Mouse (Mus musculus): Measurements from ENCODE around the gene Bid. TPM values are rescaled to one million over a fixed set of nuclear protein-coding genes. Genes with fewer than 3 reads are reported as not detected.

The Bid gene
- 26.8 and 29.6 TPM in 2 replicates for polyA plus RNA-seq (2015; fragmentation: Nextera tagmentation; extraction: Ambion mirVana)

GRCm38 (mm10) chr6:120916074-120916971 is at the start of gene Bid:
Bid (minus strand) TSS chr6:120916853.
- WGBS: under 1% methylated on average over 62 of the region's 67 CpGs
- Histone ChIP-seq H3K27me3 (replicated peaks; ENCODE audit: control insufficient read depth, insufficient read depth, low read length) (no peaks in the 10 kb centered on the region), H3K4me2 (ENCODE audit: low read length) (peak within 1 kb of the TSS; percentile 79), H3K9ac (replicated peaks; ENCODE audit: low read depth, low read length) (peak within 1 kb of the TSS; percentile 70), H3K4me1 (replicated peaks; ENCODE audit: control insufficient read depth, insufficient read depth, low read length) (peaks cover 13% of the 10 kb centered on the region), H3K36me3 (ENCODE audit: control insufficient read depth, insufficient read depth) (no peaks in the 10 kb centered on the region), H3K4me3 (replicated peaks; ENCODE audit: low read length) (peak within 1 kb of the TSS; percentile 71), H3K27ac (ENCODE audit: low read length) (peak within 1 kb of the TSS; percentile 48; the same call in 1 of the 2 replicates), H3K9me3 (ENCODE audit: control insufficient read depth, low read length) (no peaks in the 10 kb centered on the region)
- ATAC-seq: peak; percentile 87

GRCm38 (mm10) chr6:120965814-120966213 is 49.2 kb upstream of the Bid start:
- H3K4me2 ChIP-seq (ENCODE audit: low read length): no peak overlapping the region
- H3K4me3 ChIP-seq (replicated peaks; ENCODE audit: low read length): no peak overlapping the region
- no peaks in the 10 kb centered on the region for H3K4me1 ChIP-seq (replicated peaks; ENCODE audit: control insufficient read depth, insufficient read depth, low read length)
- H3K9ac ChIP-seq (replicated peaks; ENCODE audit: low read depth, low read length): no peak overlapping the region
- peaks cover 7% of the 10 kb centered on the region; the same call in 1 of the 2 replicates for H3K36me3 ChIP-seq (ENCODE audit: control insufficient read depth, insufficient read depth)
- no peak overlapping the region for H3K27ac ChIP-seq (ENCODE audit: low read length)
- H3K27me3 ChIP-seq (replicated peaks; ENCODE audit: control insufficient read depth, insufficient read depth, low read length): no peaks in the 10 kb centered on the region
- no peaks in the 10 kb centered on the region for H3K9me3 ChIP-seq (ENCODE audit: control insufficient read depth, low read length)
- WGBS: 83% methylated on average over 13 of the region's 13 CpGs
- no peak for ATAC-seq

- Histone ChIP-seq H3K27ac (ENCODE audit: low read length) (no peak overlapping the region), H3K4me1 (replicated peaks; ENCODE audit: control insufficient read depth, insufficient read depth, low read length) (no peaks in the 10 kb centered on the region), H3K4me3 (replicated peaks; ENCODE audit: low read length) (no peak overlapping the region), H3K27me3 (replicated peaks; ENCODE audit: control insufficient read depth, insufficient read depth, low read length) (no peaks in the 10 kb centered on the region), H3K9ac (replicated peaks; ENCODE audit: low read depth, low read length) (no peak overlapping the region), H3K4me2 (ENCODE audit: low read length) (no peak overlapping the region), H3K9me3 (ENCODE audit: control insufficient read depth, low read length) (no peaks in the 10 kb centered on the region), H3K36me3 (ENCODE audit: control insufficient read depth, insufficient read depth) (peaks cover 7% of the 10 kb centered on the region; the same call in 1 of the 2 replicates)
- no peak for ATAC-seq
- 87% methylated on average over 3 of the region's 3 CpGs for WGBS
These were observed 47.5 kb upstream of the Bid start for GRCm38 (mm10) chr6:120964179-120964578.

GRCm38 (mm10) chr6:120960338-120961030 is 43.8 kb upstream of the Bid start:
- no peak overlapping the region for H3K4me2 ChIP-seq (ENCODE audit: low read length)
- no peaks in the 10 kb centered on the region for H3K4me1 ChIP-seq (replicated peaks; ENCODE audit: control insufficient read depth, insufficient read depth, low read length)
- WGBS: 92% methylated on average over 9 of the region's 9 CpGs
- H3K27ac ChIP-seq (ENCODE audit: low read length): no peak overlapping the region
- H3K9me3 ChIP-seq (ENCODE audit: control insufficient read depth, low read length): no peaks in the 10 kb centered on the region
- peaks cover 19% of the 10 kb centered on the region for H3K36me3 ChIP-seq (ENCODE audit: control insufficient read depth, insufficient read depth)
- no peak overlapping the region for H3K4me3 ChIP-seq (replicated peaks; ENCODE audit: low read length)
- no peak overlapping the region for H3K9ac ChIP-seq (replicated peaks; ENCODE audit: low read depth, low read length)
- ATAC-seq: no peak
- H3K27me3 ChIP-seq (replicated peaks; ENCODE audit: control insufficient read depth, insufficient read depth, low read length): no peaks in the 10 kb centered on the region

GRCm38 (mm10) chr6:120957331-120957730 is 40.7 kb upstream of the Bid start:
- H3K4me3 ChIP-seq (replicated peaks; ENCODE audit: low read length): no peak overlapping the region
- H3K27me3 ChIP-seq (replicated peaks; ENCODE audit: control insufficient read depth, insufficient read depth, low read length): no peaks in the 10 kb centered on the region
- no peak overlapping the region for H3K27ac ChIP-seq (ENCODE audit: low read length)
- H3K36me3 ChIP-seq (ENCODE audit: control insufficient read depth, insufficient read depth): peaks cover 19% of the 10 kb centered on the region
- ATAC-seq: no peak
- no peaks in the 10 kb centered on the region for H3K4me1 ChIP-seq (replicated peaks; ENCODE audit: control insufficient read depth, insufficient read depth, low read length)
- H3K9ac ChIP-seq (replicated peaks; ENCODE audit: low read depth, low read length): no peak overlapping the region
- no peak overlapping the region for H3K4me2 ChIP-seq (ENCODE audit: low read length)
- H3K9me3 ChIP-seq (ENCODE audit: control insufficient read depth, low read length): no peaks in the 10 kb centered on the region
- 88% methylated on average over 4 of the region's 4 CpGs for WGBS

- Histone ChIP-seq H3K27me3 (replicated peaks; ENCODE audit: control insufficient read depth, insufficient read depth, low read length) (no peaks in the 10 kb centered on the region), H3K4me3 (replicated peaks; ENCODE audit: low read length) (no peak overlapping the region), H3K36me3 (ENCODE audit: control insufficient read depth, insufficient read depth) (peaks cover 18% of the 10 kb centered on the region), H3K4me1 (replicated peaks; ENCODE audit: control insufficient read depth, insufficient read depth, low read length) (no peaks in the 10 kb centered on the region), H3K9me3 (ENCODE audit: control insufficient read depth, low read length) (no peaks in the 10 kb centered on the region), H3K27ac (ENCODE audit: low read length) (no peak overlapping the region), H3K9ac (replicated peaks; ENCODE audit: low read depth, low read length) (no peak overlapping the region), H3K4me2 (ENCODE audit: low read length) (no peak overlapping the region)
- WGBS: 88% methylated on average over 11 of the region's 11 CpGs
- ATAC-seq: no peak
These were observed 39.9 kb upstream of the Bid start for GRCm38 (mm10) chr6:120956259-120957161.

- 83% methylated on average over 3 of the region's 3 CpGs for WGBS
- ATAC-seq: no peak
- no peaks in the 10 kb centered on the region for H3K9me3 ChIP-seq (ENCODE audit: control insufficient read depth, low read length)
These were observed 38.6 kb upstream of the Bid start for GRCm38 (mm10) chr6:120955215-120955614.

GRCm38 (mm10) chr6:120954241-120954640 is 37.6 kb upstream of the Bid start:
- H3K4me2 ChIP-seq (ENCODE audit: low read length): no peak overlapping the region
- peaks cover 25% of the 10 kb centered on the region for H3K36me3 ChIP-seq (ENCODE audit: control insufficient read depth, insufficient read depth)
- ATAC-seq: no peak
- 92% methylated on average over 8 of the region's 8 CpGs for WGBS
- H3K27ac ChIP-seq (ENCODE audit: low read length): no peak overlapping the region
- no peaks in the 10 kb centered on the region for H3K9me3 ChIP-seq (ENCODE audit: control insufficient read depth, low read length)
- H3K9ac ChIP-seq (replicated peaks; ENCODE audit: low read depth, low read length): no peak overlapping the region
- no peak overlapping the region for H3K4me3 ChIP-seq (replicated peaks; ENCODE audit: low read length)
- H3K27me3 ChIP-seq (replicated peaks; ENCODE audit: control insufficient read depth, insufficient read depth, low read length): no peaks in the 10 kb centered on the region
- H3K4me1 ChIP-seq (replicated peaks; ENCODE audit: control insufficient read depth, insufficient read depth, low read length): no peaks in the 10 kb centered on the region

More at GRCm38 (mm10) chr6:120955215-120955614, 38.6 kb upstream of the Bid start:
- Histone ChIP-seq H3K27me3 (replicated peaks; ENCODE audit: control insufficient read depth, insufficient read depth, low read length) (no peaks in the 10 kb centered on the region), H3K4me1 (replicated peaks; ENCODE audit: control insufficient read depth, insufficient read depth, low read length) (no peaks in the 10 kb centered on the region), H3K4me2 (ENCODE audit: low read length) (no peak overlapping the region), H3K36me3 (ENCODE audit: control insufficient read depth, insufficient read depth) (peaks cover 17% of the 10 kb centered on the region), H3K27ac (ENCODE audit: low read length) (no peak overlapping the region), H3K4me3 (replicated peaks; ENCODE audit: low read length) (no peak overlapping the region), H3K9ac (replicated peaks; ENCODE audit: low read depth, low read length) (no peak overlapping the region)

Measured in forebrain, embryonic 16.5 days (tissue).